Mouse (Mus musculus): ENCODE data around the gene Epm2aip1.

GRCm38 (mm10) chr9:111295323-111295722 lies 23.6 kb downstream of the Epm2aip1 start:
- no peak for TF ChIP-seq TCF12 (IDR thresholded peaks at IDR 0.05; ENCODE audit: low read depth, low read length)
- TF ChIP-seq ZMIZ1 (IDR thresholded peaks at IDR 0.05; ENCODE audit: low read depth, low read length): no peak
- no peak for TF ChIP-seq UBTF (IDR thresholded peaks at IDR 0.05; ENCODE audit: low read depth, low read length)
- TF ChIP-seq RCOR1 (conservative IDR thresholded peaks at IDR 0.05; ENCODE audit: low read depth, low read length): no peak
